Mouse (Mus musculus): ENCODE measurements around the gene Gm28635. TPM values are rescaled to one million over a fixed set of nuclear protein-coding genes. Genes with fewer than 3 reads are reported as not detected.

The Gm28635 gene
- total RNA-seq (2017) = 0.12 TPM in 1 of 2 replicates, not detected in the other

- ATAC-seq (ENCODE audit: extremely low read depth, insufficient number of reproducible peaks, low FRiP score, poor library complexity, severe bottlenecking) = peak; percentile 97
Measured at GRCm38 (mm10) chr2:84677968-84678880, at the start of gene Gm28635, which contains the start of gene Med19. Gene Gm28635, minus strand, starts transcription at chr2:84678041. Gene Med19, plus strand, starts transcription at chr2:84678402.

GRCm38 (mm10) chr2:84727172-84727858 is 49.5 kb upstream of the Gm28635 start, which contains the start of gene Clp1:
Gene Clp1, minus strand, starts transcription at chr2:84727350.
- ATAC-seq (ENCODE audit: extremely low read depth, insufficient number of reproducible peaks, low FRiP score, poor library complexity, severe bottlenecking) = peak; percentile 95

- no peak for ATAC-seq (ENCODE audit: extremely low read depth, insufficient number of reproducible peaks, low FRiP score, poor library complexity, severe bottlenecking)
Measured at GRCm38 (mm10) chr2:84726716-84727115, 48.9 kb upstream of the Gm28635 start.

- ATAC-seq (ENCODE audit: extremely low read depth, insufficient number of reproducible peaks, low FRiP score, poor library complexity, severe bottlenecking) = no peak
Measured at GRCm38 (mm10) chr2:84725770-84726169, 47.9 kb upstream of the Gm28635 start.

GRCm38 (mm10) chr2:84723856-84724255 is 46.0 kb upstream of the Gm28635 start:
- ATAC-seq (ENCODE audit: extremely low read depth, insufficient number of reproducible peaks, low FRiP score, poor library complexity, severe bottlenecking) = no peak

GRCm38 (mm10) chr2:84721182-84721581 is 43.3 kb upstream of the Gm28635 start:
- no peak for ATAC-seq (ENCODE audit: extremely low read depth, insufficient number of reproducible peaks, low FRiP score, poor library complexity, severe bottlenecking)

- ATAC-seq (ENCODE audit: extremely low read depth, insufficient number of reproducible peaks, low FRiP score, poor library complexity, severe bottlenecking) = no peak
Measured at GRCm38 (mm10) chr2:84720718-84721117, 42.9 kb upstream of the Gm28635 start.

GRCm38 (mm10) chr2:84717357-84717756 is 39.5 kb upstream of the Gm28635 start:
- ATAC-seq (ENCODE audit: extremely low read depth, insufficient number of reproducible peaks, low FRiP score, poor library complexity, severe bottlenecking) = no peak

GRCm38 (mm10) chr2:84716423-84717355 is 38.8 kb upstream of the Gm28635 start:
- ATAC-seq (ENCODE audit: extremely low read depth, insufficient number of reproducible peaks, low FRiP score, poor library complexity, severe bottlenecking) = no peak

- ATAC-seq (ENCODE audit: extremely low read depth, insufficient number of reproducible peaks, low FRiP score, poor library complexity, severe bottlenecking) = peak; percentile 89
Measured at GRCm38 (mm10) chr2:84715562-84716361, 37.9 kb upstream of the Gm28635 start.

- ATAC-seq (ENCODE audit: extremely low read depth, insufficient number of reproducible peaks, low FRiP score, poor library complexity, severe bottlenecking) = peak; percentile 79
Measured at GRCm38 (mm10) chr2:84714811-84715561, 37.1 kb upstream of the Gm28635 start, which contains the start of gene Zdhhc5. Gene Zdhhc5, minus strand, starts transcription at chr2:84715180.

GRCm38 (mm10) chr2:84714422-84714810 is 36.6 kb upstream of the Gm28635 start:
- ATAC-seq (ENCODE audit: extremely low read depth, insufficient number of reproducible peaks, low FRiP score, poor library complexity, severe bottlenecking) = no peak

- ATAC-seq (ENCODE audit: extremely low read depth, insufficient number of reproducible peaks, low FRiP score, poor library complexity, severe bottlenecking) = no peak
Measured at GRCm38 (mm10) chr2:84711898-84712297, 34.1 kb upstream of the Gm28635 start.

GRCm38 (mm10) chr2:84707523-84707922 is 29.7 kb upstream of the Gm28635 start:
- ATAC-seq (ENCODE audit: extremely low read depth, insufficient number of reproducible peaks, low FRiP score, poor library complexity, severe bottlenecking) = no peak

GRCm38 (mm10) chr2:84705295-84705694 is 27.5 kb upstream of the Gm28635 start:
- no peak for ATAC-seq (ENCODE audit: extremely low read depth, insufficient number of reproducible peaks, low FRiP score, poor library complexity, severe bottlenecking)

GRCm38 (mm10) chr2:84704329-84704728 is 26.5 kb upstream of the Gm28635 start:
- no peak for ATAC-seq (ENCODE audit: extremely low read depth, insufficient number of reproducible peaks, low FRiP score, poor library complexity, severe bottlenecking)

GRCm38 (mm10) chr2:84703497-84703896 is 25.7 kb upstream of the Gm28635 start:
- no peak for ATAC-seq (ENCODE audit: extremely low read depth, insufficient number of reproducible peaks, low FRiP score, poor library complexity, severe bottlenecking)
